Mouse (Mus musculus) heart, adult 2 months (tissue): ENCODE measurements around the gene 1700015G11Rik. TPM values are rescaled to one million over a fixed set of nuclear protein-coding genes. Genes with fewer than 3 reads are reported as not detected.

Experiments
- DNase-seq, 2 experiments: peaks; one replicate each; pipeline ENCODE4 v3.0.0; 2021
- H3K27ac ChIP-seq: fragments of 200-600 bp; 2 replicates; pipeline ENCODE4 v1.8.1; 2022
- H3K27me3 ChIP-seq: fragments of 200-500 bp; 2 replicates; pipeline ENCODE4 v1.6.1; 2012; ENCODE audit warnings: mild to moderate bottlenecking, low read length, inconsistent platforms, mixed read lengths; ENCODE audit not compliant: control insufficient read depth, insufficient read depth
- H3K36me3 ChIP-seq: fragments of 200-500 bp; 2 replicates; pipeline ENCODE4 v1.6.1; 2012; ENCODE audit warnings: low read length, inconsistent platforms; ENCODE audit not compliant: control insufficient read depth, insufficient read depth
- H3K4me1 ChIP-seq: fragments of 200-500 bp; 2 replicates; pipeline ENCODE4 v1.6.1; 2011; ENCODE audit warnings: low read length; ENCODE audit not compliant: control insufficient read depth, insufficient read depth
- H3K4me3 ChIP-seq: fragments of 200-600 bp; 2 replicates; pipeline ENCODE4 v1.8.1; 2022
- H3K79me2 ChIP-seq: fragments of 200-500 bp; replicated peaks from 2 replicates; pipeline ENCODE4 v1.6.1; 2012; ENCODE audit warnings: mild to moderate bottlenecking, inconsistent platforms, low read length, moderate library complexity, mixed read lengths; ENCODE audit not compliant: control insufficient read depth, insufficient read depth
- H3K9ac ChIP-seq: fragments of 200-500 bp; 2 replicates; pipeline ENCODE4 v1.6.1; 2012; ENCODE audit warnings: low read depth, mild to moderate bottlenecking, control low read depth, inconsistent platforms, low read length, mixed read lengths
- CTCF ChIP-seq: fragments of 200-600 bp; IDR thresholded peaks from 2 replicates; pipeline ENCODE4 v1.8.1; 2022; ENCODE audit warnings: antibody characterized with exemption, mild to moderate bottlenecking, moderate library complexity
- EP300 ChIP-seq: fragments of 200-500 bp; IDR thresholded peaks from 2 replicates; pipeline ENCODE4 v1.6.1; 2011; ENCODE audit warnings: low read depth, low read length, control low read depth; ENCODE audit not compliant: insufficient read depth
- POLR2A ChIP-seq: fragments of 200-500 bp; IDR thresholded peaks from 2 replicates; pipeline ENCODE4 v1.6.1; 2011; ENCODE audit warnings: mild to moderate bottlenecking, low read depth, low read length, control low read depth; ENCODE audit not compliant: insufficient read depth
- WGBS: fragments of 180-500 bp; shearing (Covaris S2); methylation state at CpG from one replicate; pipeline ENCODE4 v1.1.7; 2018; 5-methylcytosine and 5-hydroxymethylcytosine counted together
- intact Hi-C: fragments of 180-260 bp; cut with DNase I; formaldehyde crosslinking; loops from one replicate; pipeline ENCODE4 v1.15.1; 2025
- polyA plus RNA-seq: library from polyadenylated mRNA; depleted of rRNA; stranded (reverse); fragments of >200 nt; gene quantifications from 2 replicates; pipeline ENCODE4 v1.2.3, GENCODE M21; 2012
- total RNA-seq, 2 experiments: library from RNA; stranded (reverse); gene quantifications; 2 replicates each; pipeline ENCODE4 v1.2.3; 2021

1700015G11Rik gene
- total and polyA plus RNA-seq, 3 experiments, result not detected

- no peaks in the 10 kb centered on the region for H3K79me2 ChIP-seq
- H3K4me1 ChIP-seq, result no peaks in the 10 kb centered on the region
- DNase-seq, result no peak
- 43% methylated on average over 4 of the region's 4 CpGs for WGBS
- H3K9ac ChIP-seq, result no peak overlapping the region
- TF ChIP-seq EP300, result no peak
- TF ChIP-seq CTCF, result no peak
- no peak for TF ChIP-seq POLR2A
- intact Hi-C loops, result no loop called here
- H3K27ac ChIP-seq, result no peak overlapping the region
- no peaks in the 10 kb centered on the region for H3K36me3 ChIP-seq
- no peak overlapping the region for H3K4me3 ChIP-seq
- no peaks in the 10 kb centered on the region for H3K27me3 ChIP-seq
Observed at GRCm38 (mm10) chr7:52022039-52022438, 6.5 kb upstream of the 1700015G11Rik start.

- Histone ChIP-seq H3K9ac (no peak overlapping the region), H3K36me3 (no peaks in the 10 kb centered on the region), H3K79me2 (no peaks in the 10 kb centered on the region), H3K4me1 (no peaks in the 10 kb centered on the region), H3K27ac (no peak overlapping the region), H3K27me3 (no peaks in the 10 kb centered on the region), H3K4me3 (no peak overlapping the region)
- DNase-seq, result no peak
- TF ChIP-seq POLR2A (no peak), CTCF (no peak), EP300 (no peak)
- intact Hi-C loops, result no loop called here
- WGBS, result 78% methylated on average over 1 of the region's 1 CpGs
Observed at GRCm38 (mm10) chr7:52015180-52015579, 348 bp downstream of the 1700015G11Rik start.

- no peaks in the 10 kb centered on the region for H3K27me3 ChIP-seq
- no peak overlapping the region for H3K27ac ChIP-seq
- H3K4me3 ChIP-seq, result no peak overlapping the region
- intact Hi-C loops, result no loop called here
- H3K79me2 ChIP-seq, result no peaks in the 10 kb centered on the region
- H3K9ac ChIP-seq, result no peak overlapping the region
- no peak for DNase-seq
- no peaks in the 10 kb centered on the region for H3K36me3 ChIP-seq
- TF ChIP-seq POLR2A (no peak), CTCF (no peak), EP300 (no peak)
- no peaks in the 10 kb centered on the region for H3K4me1 ChIP-seq
- 72% methylated on average over 7 of the region's 7 CpGs for WGBS
Observed at GRCm38 (mm10) chr7:52013457-52013856, 2.1 kb downstream of the 1700015G11Rik start.

GRCm38 (mm10) chr7:52007138-52007537, 8.4 kb downstream of the 1700015G11Rik start:
- Histone ChIP-seq H3K79me2 (no peaks in the 10 kb centered on the region), H3K4me3 (no peak overlapping the region), H3K27me3 (no peaks in the 10 kb centered on the region), H3K36me3 (no peaks in the 10 kb centered on the region), H3K27ac (no peak overlapping the region), H3K9ac (no peak overlapping the region), H3K4me1 (no peaks in the 10 kb centered on the region)
- intact Hi-C loops, result no loop called here
- no peak for DNase-seq
- no peak for TF ChIP-seq EP300
- TF ChIP-seq POLR2A, result no peak
- TF ChIP-seq CTCF, result no peak
- 65% methylated on average over 2 of the region's 2 CpGs for WGBS

DNA sequence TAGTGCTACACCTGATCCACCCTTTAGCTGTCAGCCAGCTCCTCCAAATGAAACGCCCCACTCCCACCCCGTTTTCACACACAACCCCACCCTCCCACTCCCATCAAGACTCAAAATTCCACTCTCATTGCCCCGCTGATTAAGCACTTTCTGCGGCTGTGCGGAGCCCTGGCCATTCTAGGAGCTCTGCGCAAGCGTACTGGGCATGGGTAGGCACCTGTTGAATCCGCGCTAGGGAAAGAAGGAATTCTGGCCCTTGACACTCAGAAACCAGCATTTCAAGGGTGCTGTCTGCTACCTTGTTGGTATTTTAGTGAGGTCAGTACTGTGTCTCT, 9.3 kb downstream of the 1700015G11Rik start:
- intact Hi-C loops, result no loop called here
- peak overlapping the region; percentile 72 for H3K4me3 ChIP-seq
- no peaks in the 10 kb centered on the region for H3K36me3 ChIP-seq
- peak overlapping the region; percentile 19; the same call in 1 of the 2 replicates for H3K27ac ChIP-seq
- no peaks in the 10 kb centered on the region for H3K79me2 ChIP-seq
- H3K9ac ChIP-seq, result peak overlapping the region; percentile 32
- 4% methylated on average over 9 of the region's 9 CpGs for WGBS
- DNase-seq, result no peak
- H3K27me3 ChIP-seq, result no peaks in the 10 kb centered on the region
- TF ChIP-seq EP300, result no peak
- no peak for TF ChIP-seq CTCF
- TF ChIP-seq POLR2A, result no peak
- H3K4me1 ChIP-seq, result no peaks in the 10 kb centered on the region

GRCm38 (mm10) chr7:52005511-52006295, 9.8 kb downstream of the 1700015G11Rik start, which contains the start of gene Svip:
Svip (minus strand) TSS chr7:52006018.
- TF ChIP-seq CTCF (no peak), EP300 (no peak), POLR2A (0 out of 2 replicates have a peak, but pooled peaks have one; percentile 25)
- DNase-seq, result peak; percentile 82 to 90
- Histone ChIP-seq H3K79me2 (no peaks in the 10 kb centered on the region), H3K9ac (peak within 1 kb of the TSS; percentile 89), H3K4me3 (peak within 1 kb of the TSS; percentile 72), H3K4me1 (no peaks in the 10 kb centered on the region), H3K27ac (peak within 1 kb of the TSS; percentile 60), H3K36me3 (no peaks in the 10 kb centered on the region), H3K27me3 (no peaks in the 10 kb centered on the region)
- WGBS, result under 1% methylated on average over 42 of the region's 47 CpGs
- intact Hi-C loops, result no loop called here
